Mouse (Mus musculus) lung, postnatal 0 days (tissue): Measurements from ENCODE around the gene Ltbr.

Experiments
- CTCF ChIP-seq: IDR thresholded peaks from 2 replicates; pipeline ENCODE4 v1.5.1; 2016; ENCODE audit warnings: antibody characterized with exemption, mild to moderate bottlenecking
- EP300 ChIP-seq: IDR thresholded peaks from 2 replicates; pipeline ENCODE4 v1.6.1; 2016; ENCODE audit warnings: antibody characterized with exemption, mild to moderate bottlenecking, control low read depth

- TF ChIP-seq CTCF = no peak
- TF ChIP-seq EP300 = no peak
Observed at GRCm38 (mm10) chr6:125334356-125334755, 20.7 kb upstream of the Ltbr start.
